Mouse (Mus musculus) c-Kit-positive CD71-negative TER-119-negative erythroid progenitor cells, embryonic 14.5 days (primary cell): ENCODE data around the gene Traf5.

ENCODE experiments used
- DNase-seq: peaks from one replicate; pipeline ENCODE4 v3.0.0-alpha.2; 2013; ENCODE audit warnings: low read depth

The Traf5 gene

GRCm38 (mm10) chr1:192063209-192063946, 29.0 kb downstream of the Traf5 start:
- no peak for DNase-seq

GRCm38 (mm10) chr1:192062682-192063081, 29.7 kb downstream of the Traf5 start:
- no peak for DNase-seq

GRCm38 (mm10) chr1:192061666-192062306, 30.6 kb downstream of the Traf5 start:
- no peak for DNase-seq

DNA sequence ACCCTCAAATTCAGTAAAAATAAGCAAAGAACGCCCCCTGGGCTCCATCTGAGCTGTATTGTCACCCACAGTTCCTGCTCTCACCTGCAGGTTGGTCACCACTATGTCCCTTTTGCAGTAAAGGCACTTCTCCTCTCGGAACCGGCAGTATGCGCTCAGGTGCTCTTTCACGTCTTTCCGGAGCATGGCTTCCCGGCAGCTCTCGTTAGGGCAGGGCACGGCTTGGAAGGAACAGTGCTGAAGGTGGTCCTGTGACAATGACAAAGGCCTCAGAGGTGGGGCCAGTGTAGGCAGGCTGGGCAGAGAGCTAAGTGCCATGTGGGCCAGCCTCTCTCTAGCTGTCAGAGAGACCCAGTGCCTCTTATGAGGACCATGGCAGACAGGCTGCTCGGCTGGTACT, 33.4 kb downstream of the Traf5 start:
- DNase-seq: no peak

DNA sequence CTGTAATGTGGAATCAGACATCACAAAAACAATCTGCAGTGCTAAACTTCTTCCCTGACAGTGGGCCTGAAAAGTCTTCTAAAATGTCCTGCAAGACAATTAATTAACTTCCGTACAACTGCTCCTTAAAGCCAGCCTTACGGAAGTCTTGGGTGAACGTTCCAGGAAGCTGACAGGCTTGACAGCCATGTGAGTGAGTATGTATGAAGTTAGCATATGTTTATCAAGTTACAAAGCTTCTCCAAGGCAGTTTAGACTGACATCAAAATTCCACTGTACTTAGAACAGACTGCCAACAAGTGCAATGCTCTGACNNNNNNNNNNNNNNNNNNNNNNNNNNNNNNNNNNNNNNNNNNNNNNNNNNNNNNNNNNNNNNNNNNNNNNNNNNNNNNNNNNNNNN, 38.6 kb downstream of the Traf5 start:
- DNase-seq: no peak

GRCm38 (mm10) chr1:192052986-192053385, 39.4 kb downstream of the Traf5 start:
- DNase-seq: no peak

GRCm38 (mm10) chr1:192052461-192052860, 39.9 kb downstream of the Traf5 start:
- DNase-seq: no peak

DNA sequence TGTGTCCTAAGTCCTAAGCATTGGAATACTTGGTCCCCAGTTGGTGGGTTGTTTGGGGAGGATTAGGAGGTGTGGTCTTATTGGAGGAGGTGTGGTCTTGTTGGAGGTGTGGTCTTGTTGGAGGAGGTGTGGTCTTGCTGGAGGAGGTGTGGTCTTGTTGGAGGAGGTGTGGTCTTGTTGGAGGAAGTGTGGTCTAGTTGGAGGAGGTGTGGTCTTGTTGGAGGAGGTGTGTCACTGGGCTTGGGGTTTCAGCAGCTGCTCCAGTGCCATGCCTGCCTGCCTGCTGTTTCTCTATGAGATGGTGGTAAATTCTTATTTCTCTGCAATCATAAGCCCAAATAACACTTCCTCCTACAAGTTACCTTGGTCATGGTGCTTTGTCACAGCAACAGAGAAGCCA, 93.3 kb downstream of the Traf5 start:
- DNase-seq: no peak

- DNase-seq: no peak
These were observed 95.7 kb downstream of the Traf5 start for GRCm38 (mm10) chr1:191996621-191997185.

GRCm38 (mm10) chr1:191995916-191996315, 96.4 kb downstream of the Traf5 start:
- DNase-seq: no peak

GRCm38 (mm10) chr1:191995488-191995887, 96.9 kb downstream of the Traf5 start:
- peak; percentile 55 for DNase-seq

GRCm38 (mm10) chr1:191994476-191994875, 97.9 kb downstream of the Traf5 start:
- DNase-seq: no peak

DNA sequence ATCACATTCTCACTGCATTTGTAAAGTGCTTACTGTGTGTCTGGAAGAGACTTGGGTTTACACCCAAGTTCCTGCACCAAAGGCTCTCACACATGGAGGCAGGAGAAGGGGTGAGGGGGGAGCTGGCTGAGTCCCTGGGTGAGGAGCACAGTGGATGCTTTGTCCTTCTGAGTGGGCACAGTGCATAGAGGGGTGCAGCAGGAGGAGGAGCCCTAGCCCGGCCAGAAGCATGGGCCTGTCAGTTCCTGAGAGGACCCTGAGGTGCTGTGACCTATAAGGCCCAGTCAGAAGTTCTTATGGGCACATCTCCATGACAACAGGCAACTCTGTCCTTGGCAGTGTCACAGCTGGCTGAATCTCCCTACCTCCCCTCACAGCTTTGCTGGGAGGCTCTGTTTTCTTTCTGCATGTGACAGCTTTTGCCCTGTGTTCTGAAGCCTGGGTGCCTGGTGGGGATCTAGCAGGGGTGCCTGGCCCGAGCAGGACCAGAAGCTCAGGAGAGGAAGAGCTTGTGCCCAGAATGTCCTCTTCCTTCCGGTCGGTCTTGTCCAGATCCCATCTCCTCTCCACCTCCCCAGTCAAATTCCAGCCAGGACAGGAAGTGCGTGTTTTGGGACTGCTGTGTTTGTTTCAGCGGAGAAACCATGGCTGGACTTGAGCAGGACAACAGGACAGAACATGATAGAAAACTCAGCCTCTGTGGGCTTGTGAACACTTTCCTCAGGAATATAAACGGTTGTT, 100.1 kb downstream of the Traf5 start:
- no peak for DNase-seq

- DNase-seq: peak; percentile 95
These were observed 102.4 kb downstream of the Traf5 start for GRCm38 (mm10) chr1:191989994-191990393.

GRCm38 (mm10) chr1:191989060-191989459, 103.3 kb downstream of the Traf5 start:
- no peak for DNase-seq

GRCm38 (mm10) chr1:191988646-191989045, 103.7 kb downstream of the Traf5 start:
- no peak for DNase-seq

- no peak for DNase-seq
These were observed 104.9 kb downstream of the Traf5 start for GRCm38 (mm10) chr1:191987481-191987769.

DNA sequence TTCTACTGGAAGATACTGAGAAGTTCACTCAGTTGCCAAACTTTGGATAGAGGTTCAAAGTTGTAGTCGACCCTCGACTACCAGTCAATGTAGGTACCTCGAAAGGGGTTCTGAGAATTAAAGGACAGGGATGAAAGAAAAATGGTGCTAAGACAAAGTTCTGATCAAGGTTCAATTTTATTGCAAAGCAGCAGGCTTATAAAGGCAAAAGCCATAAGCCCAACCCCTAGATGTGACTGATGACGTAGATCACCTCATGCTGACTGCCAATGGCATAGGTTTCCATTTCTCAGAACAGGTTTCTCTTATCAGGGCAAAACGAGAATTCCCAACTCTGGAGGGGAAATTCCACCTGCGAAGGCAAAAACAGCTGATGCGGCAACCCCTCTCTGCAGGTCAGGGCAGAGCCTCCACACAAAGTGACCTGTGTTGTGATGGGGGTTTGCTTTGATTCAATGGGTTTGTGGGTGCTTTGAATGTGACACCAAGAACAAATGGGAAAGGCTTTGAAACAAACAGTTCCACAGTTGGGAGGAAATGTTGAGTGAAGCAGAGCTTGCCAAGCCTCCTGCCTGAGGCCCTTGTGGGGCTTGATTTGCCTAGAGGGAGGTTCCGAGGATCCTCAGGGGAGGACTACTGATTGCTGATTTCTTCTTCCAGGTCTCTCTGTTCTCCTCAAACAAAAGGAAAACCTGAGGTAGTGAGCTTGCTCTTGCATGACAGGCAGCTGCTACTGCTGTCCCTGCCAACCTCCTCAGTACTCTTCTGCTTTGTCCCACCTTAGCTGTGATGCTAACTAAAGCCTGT, 105.5 kb downstream of the Traf5 start:
- DNase-seq: no peak

DNA sequence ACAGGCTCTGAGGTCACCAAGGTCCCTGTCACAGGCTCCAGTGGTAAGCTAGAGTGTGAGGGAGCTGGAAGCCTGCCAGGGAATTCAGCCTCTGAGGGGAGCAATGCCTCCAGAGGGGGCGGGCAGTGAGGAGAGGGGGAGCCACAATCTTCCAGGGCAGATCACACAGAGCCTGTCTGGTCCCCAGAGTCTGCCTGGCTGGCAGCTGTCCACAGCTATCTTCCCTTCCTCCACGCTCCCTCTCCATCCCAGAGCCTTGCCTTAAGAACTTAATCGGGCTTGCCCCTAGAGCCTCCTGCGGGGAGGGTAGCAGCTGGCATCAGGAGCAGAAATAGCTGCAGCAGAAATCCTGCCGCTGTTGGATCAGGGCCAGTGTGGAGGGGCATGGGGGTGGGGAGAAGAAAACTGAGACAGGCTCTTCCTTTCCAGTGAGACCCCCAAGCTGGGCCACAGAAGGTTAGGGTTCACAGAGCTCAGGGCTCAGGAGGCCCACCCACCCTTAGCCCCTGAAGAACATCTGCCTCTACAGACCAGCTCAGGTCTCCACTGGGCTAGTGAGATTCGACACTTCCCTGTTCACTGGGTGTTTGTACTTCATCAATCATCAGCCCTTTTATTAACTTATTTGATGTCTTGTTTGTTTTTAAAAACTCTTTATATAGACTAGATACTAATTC, 110.8 kb downstream of the Traf5 start:
- no peak for DNase-seq

GRCm38 (mm10) chr1:191977187-191977586, 115.2 kb downstream of the Traf5 start, which contains the start of gene Rd3:
Rd3 (plus strand) TSS chr1:191977370.
- no peak for DNase-seq
